Mouse (Mus musculus) limb, embryonic 13.5 days (tissue): ENCODE measurements around the gene Lrrc42. TPM values are rescaled to one million over a fixed set of nuclear protein-coding genes. Genes with fewer than 3 reads are reported as not detected.

Experiments
- ATAC-seq: fragments of 200-750 bp; cut with Nextera tagmentation; 2 replicates; pipeline ENCODE4 v1.8.0; 2017; ENCODE audit warnings: low read depth, moderate number of reproducible peaks, moderate TSS enrichment; ENCODE audit not compliant: low FRiP score
- H3K27ac ChIP-seq: fragments of 300-500 bp; sonication (generic); 2 replicates; pipeline ENCODE4 v1.5.1; 2015; ENCODE audit warnings: inconsistent platforms, mild to moderate bottlenecking, moderate library complexity
- H3K27me3 ChIP-seq: fragments of 300-500 bp; sonication (generic); 2 replicates; pipeline ENCODE4 v1.6.1; 2015; ENCODE audit warnings: mild to moderate bottlenecking, inconsistent platforms
- H3K36me3 ChIP-seq: fragments of 300-500 bp; sonication (generic); 2 replicates; pipeline ENCODE4 v1.6.1; 2015; ENCODE audit warnings: inconsistent platforms, mild to moderate bottlenecking, moderate library complexity
- H3K4me1 ChIP-seq: fragments of 300-500 bp; sonication (generic); 2 replicates; pipeline ENCODE4 v1.6.1; 2015; ENCODE audit warnings: inconsistent platforms
- H3K4me2 ChIP-seq: fragments of 300-500 bp; sonication (generic); replicated peaks from 2 replicates; pipeline ENCODE4 v1.6.1; 2015; ENCODE audit warnings: inconsistent platforms, mild to moderate bottlenecking, moderate library complexity
- H3K4me3 ChIP-seq: fragments of 300-500 bp; sonication (generic); 2 replicates; pipeline ENCODE4 v1.5.1; 2015; ENCODE audit warnings: moderate library complexity, mild to moderate bottlenecking, inconsistent platforms
- H3K9ac ChIP-seq: fragments of 300-500 bp; sonication (generic); 2 replicates; pipeline ENCODE4 v1.6.1; 2015; ENCODE audit warnings: mild to moderate bottlenecking, inconsistent platforms
- H3K9me3 ChIP-seq: fragments of 300-500 bp; sonication (generic); 2 replicates; pipeline ENCODE4 v1.6.1; 2016; ENCODE audit warnings: inconsistent platforms
- WGBS: fragments of 180-500 bp; shearing (Covaris S2); methylation state at CpG from one replicate; pipeline ENCODE4 v1.1.7; 2015; 5-methylcytosine and 5-hydroxymethylcytosine counted together
- polyA plus RNA-seq: library from polyadenylated mRNA; unstranded; fragments of >200 nt; fragmentation: Nextera tagmentation; extraction: Ambion mirVana; gene quantifications from 2 replicates; pipeline ENCODE4 v1.2.1, GENCODE M21; 2015

Gene Lrrc42
- polyA plus RNA-seq, 1 experiment from 2014 or later, result 102 TPM

DNA sequence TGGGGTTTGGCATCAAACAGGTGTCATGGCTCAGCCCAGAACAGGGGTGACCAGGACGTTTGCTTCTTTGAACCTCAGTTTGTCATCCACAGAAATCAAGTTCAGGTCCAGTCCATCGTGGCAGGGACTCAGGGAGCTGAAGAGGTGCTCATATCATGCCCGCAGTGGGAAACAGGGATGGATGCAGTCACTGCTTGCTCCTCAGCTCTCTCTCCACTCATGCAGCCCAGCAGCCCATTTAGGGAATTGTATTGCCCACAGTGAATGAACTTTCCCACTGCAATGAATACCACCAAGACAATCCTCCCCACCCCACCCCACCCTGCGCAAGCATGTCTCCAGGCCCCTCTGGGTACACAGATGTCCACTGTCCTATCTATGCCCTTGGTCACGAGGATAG is 41.4 kb downstream of the Lrrc42 start:
- Histone ChIP-seq H3K9me3 (no peaks in the 10 kb centered on the region), H3K9ac (no peak overlapping the region), H3K36me3 (peaks cover 9% of the 10 kb centered on the region), H3K27ac (no peak overlapping the region), H3K4me3 (no peak overlapping the region), H3K27me3 (no peaks in the 10 kb centered on the region), H3K4me1 (peaks cover 6% of the 10 kb centered on the region; the same call in 1 of the 2 replicates), H3K4me2 (no peak overlapping the region)
- WGBS, result 85% methylated on average over 5 of the region's 5 CpGs
- ATAC-seq, result no peak

DNA sequence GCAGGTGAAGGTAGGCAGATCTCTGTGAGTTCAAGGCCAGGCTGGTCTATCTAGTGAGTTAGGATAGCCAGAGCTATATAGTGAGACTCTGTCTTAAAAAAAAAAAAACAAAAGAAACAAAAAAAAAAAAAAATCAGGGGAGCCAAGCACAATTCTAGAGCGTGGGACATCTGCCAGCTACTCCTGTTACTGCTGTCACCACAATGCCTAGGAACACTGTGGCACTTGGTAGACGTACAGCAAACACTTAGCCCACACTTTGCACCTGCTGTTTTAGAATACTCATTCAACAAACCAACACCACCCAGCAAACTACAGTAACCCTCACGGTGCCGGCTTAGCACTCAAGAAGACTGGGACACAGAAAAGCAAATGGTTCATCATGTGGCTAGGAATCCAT is 41.9 kb downstream of the Lrrc42 start:
- ATAC-seq, result no peak
- Histone ChIP-seq H3K9me3 (no peaks in the 10 kb centered on the region), H3K27me3 (no peaks in the 10 kb centered on the region), H3K9ac (no peak overlapping the region), H3K36me3 (peaks cover 14% of the 10 kb centered on the region), H3K4me2 (no peak overlapping the region), H3K27ac (no peak overlapping the region), H3K4me3 (no peak overlapping the region), H3K4me1 (peaks cover 6% of the 10 kb centered on the region; the same call in 1 of the 2 replicates)
- 85% methylated on average over 4 of the region's 4 CpGs for WGBS

DNA sequence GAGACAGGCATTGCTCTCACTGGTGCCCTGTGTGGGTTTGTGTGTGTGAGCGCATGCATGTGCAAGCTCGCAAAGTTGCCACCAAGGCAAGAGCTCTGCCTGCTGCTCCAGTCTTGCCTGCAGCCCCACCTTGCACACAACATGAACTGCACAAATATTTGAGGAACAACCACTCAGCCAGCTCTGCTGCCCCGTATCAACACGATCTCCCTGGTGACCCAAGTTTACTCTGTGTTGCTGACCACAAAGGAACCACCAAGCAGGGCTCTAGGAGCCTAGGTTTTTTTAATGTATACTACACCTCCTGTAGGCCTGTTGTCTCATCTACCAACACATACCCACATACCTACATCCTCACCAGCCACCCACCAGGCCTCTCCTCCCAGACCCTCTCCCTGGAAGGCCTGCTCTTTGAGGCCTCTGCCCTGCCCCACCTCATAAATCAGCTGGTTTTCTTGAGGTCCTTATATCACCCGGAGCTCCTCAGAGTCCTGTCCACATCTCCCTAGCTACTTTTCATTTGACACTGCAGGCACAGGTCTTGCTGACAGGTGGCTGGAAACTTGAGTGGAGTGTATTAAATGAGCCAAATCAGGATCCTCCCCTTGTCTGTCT is 42.7 kb downstream of the Lrrc42 start:
- Histone ChIP-seq H3K4me2 (no peak overlapping the region), H3K4me1 (peaks cover 6% of the 10 kb centered on the region; the same call in 1 of the 2 replicates), H3K36me3 (peaks cover 22% of the 10 kb centered on the region), H3K27me3 (no peaks in the 10 kb centered on the region), H3K9me3 (no peaks in the 10 kb centered on the region), H3K9ac (no peak overlapping the region), H3K27ac (no peak overlapping the region), H3K4me3 (no peak overlapping the region)
- ATAC-seq, result no peak
- WGBS, result 63% methylated on average over 5 of the region's 5 CpGs

DNA sequence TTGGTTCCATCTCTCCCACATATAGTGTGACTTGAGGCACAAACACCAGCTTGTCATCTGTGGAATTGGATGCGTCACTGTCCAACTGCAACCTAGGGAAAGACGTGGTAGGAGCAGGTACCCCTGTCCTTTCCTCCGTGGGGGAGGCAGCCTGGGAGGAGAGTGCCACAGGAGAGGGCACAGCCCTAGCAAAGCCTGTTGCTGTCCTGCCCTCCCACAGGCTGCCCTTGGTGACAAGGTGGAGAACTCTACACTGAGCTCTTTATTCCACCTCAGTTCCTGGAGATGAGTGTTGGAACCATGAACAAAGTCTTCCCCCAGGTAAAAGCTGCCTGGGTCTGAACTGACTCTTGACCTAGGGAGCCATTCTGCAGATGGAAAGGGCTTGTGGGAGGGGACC is 44.5 kb downstream of the Lrrc42 start, which contains the start of gene Ldlrad1:
Gene Ldlrad1, plus strand, starts transcription at position 301 of the 400 bp plus-strand sequence.
- H3K9me3 ChIP-seq, result no peaks in the 10 kb centered on the region
- no peak for ATAC-seq
- H3K36me3 ChIP-seq, result peaks cover 39% of the 10 kb centered on the region
- H3K4me1 ChIP-seq, result peaks cover 6% of the 10 kb centered on the region; the same call in 1 of the 2 replicates
- no peaks in the 10 kb centered on the region for H3K27me3 ChIP-seq
- H3K9ac ChIP-seq, result no peak within 1 kb of the TSS
- 89% methylated on average over 3 of the region's 3 CpGs for WGBS
- no peak within 1 kb of the TSS for H3K27ac ChIP-seq
- H3K4me3 ChIP-seq, result no peak within 1 kb of the TSS
- no peak within 1 kb of the TSS for H3K4me2 ChIP-seq

DNA sequence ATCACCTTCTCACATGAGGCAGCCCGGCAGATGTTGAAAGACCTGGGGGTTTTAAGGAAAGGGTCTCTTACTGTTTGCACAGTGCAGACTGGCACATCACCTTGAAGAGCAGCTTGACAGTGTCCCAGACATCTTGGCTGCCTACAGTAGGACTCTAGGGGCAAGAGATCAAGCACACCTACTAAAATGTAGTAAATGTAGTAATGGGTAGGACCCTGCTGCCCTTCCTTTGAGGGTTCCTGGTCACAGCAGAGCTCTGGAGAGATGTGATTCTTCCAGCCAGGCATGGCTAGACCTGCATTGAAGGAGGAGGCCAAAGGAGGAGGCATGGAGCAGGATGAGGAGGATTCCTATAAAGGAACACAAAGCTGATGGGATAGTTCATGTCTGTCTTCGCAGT is 46.3 kb downstream of the Lrrc42 start:
- H3K36me3 ChIP-seq, result peaks cover 58% of the 10 kb centered on the region
- H3K9me3 ChIP-seq, result no peaks in the 10 kb centered on the region
- H3K27me3 ChIP-seq, result no peaks in the 10 kb centered on the region
- H3K27ac ChIP-seq, result no peak overlapping the region
- no peak for ATAC-seq
- no peak overlapping the region for H3K9ac ChIP-seq
- WGBS, result 91% methylated on average over 2 of the region's 2 CpGs
- H3K4me2 ChIP-seq, result no peak overlapping the region
- no peak overlapping the region for H3K4me3 ChIP-seq
- H3K4me1 ChIP-seq, result no peaks in the 10 kb centered on the region

DNA sequence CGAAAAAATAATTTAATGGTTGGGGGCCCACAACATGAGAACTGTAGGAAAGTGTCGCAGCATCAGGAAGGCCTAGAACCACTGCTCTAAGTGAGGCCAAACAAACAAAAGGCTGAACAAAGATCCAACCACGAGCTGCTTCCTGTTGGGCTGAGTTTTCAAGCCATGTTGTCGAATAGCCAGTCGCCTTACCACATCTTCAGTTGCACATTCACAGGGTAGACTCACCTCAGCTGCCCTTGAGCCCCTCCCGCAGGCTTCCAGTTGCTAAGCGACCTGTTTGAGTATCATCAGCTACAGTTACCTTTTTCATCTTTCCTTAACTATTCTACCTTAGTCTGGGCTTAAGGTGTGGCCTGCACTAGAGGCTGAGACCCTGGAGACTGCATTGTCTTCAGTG is 50.3 kb downstream of the Lrrc42 start:
- Histone ChIP-seq H3K27me3 (no peaks in the 10 kb centered on the region), H3K4me2 (no peak overlapping the region), H3K4me1 (no peaks in the 10 kb centered on the region), H3K27ac (no peak overlapping the region), H3K9ac (no peak overlapping the region), H3K36me3 (peaks cover 94% of the 10 kb centered on the region), H3K4me3 (no peak overlapping the region), H3K9me3 (no peaks in the 10 kb centered on the region)
- ATAC-seq, result no peak
- 89% methylated on average over 7 of the region's 7 CpGs for WGBS

DNA sequence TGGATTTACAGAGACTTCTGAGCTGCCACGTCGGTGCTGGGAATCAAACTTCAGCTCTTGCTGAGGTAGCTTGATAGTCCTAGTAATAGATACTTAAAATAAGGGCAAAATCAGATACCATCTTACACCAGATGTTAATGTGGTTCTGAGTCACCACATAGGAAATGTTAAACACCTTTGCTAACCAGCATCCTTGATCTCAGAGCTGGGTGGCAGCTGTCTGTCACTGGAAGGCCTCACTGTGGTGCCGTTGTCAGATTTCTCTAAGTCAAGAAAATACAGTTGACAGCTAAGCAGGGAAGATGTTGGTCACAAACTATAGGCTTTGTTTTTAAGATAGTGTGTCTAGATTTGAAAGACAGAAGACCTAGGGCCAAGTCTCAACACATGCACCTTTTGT is 51.6 kb downstream of the Lrrc42 start:
- Histone ChIP-seq H3K9ac (no peak overlapping the region), H3K27me3 (no peaks in the 10 kb centered on the region), H3K27ac (no peak overlapping the region), H3K4me1 (no peaks in the 10 kb centered on the region), H3K4me2 (no peak overlapping the region), H3K36me3 (peaks cover 95% of the 10 kb centered on the region), H3K9me3 (no peaks in the 10 kb centered on the region), H3K4me3 (no peak overlapping the region)
- 96% methylated on average over 3 of the region's 3 CpGs for WGBS
- ATAC-seq, result no peak

DNA sequence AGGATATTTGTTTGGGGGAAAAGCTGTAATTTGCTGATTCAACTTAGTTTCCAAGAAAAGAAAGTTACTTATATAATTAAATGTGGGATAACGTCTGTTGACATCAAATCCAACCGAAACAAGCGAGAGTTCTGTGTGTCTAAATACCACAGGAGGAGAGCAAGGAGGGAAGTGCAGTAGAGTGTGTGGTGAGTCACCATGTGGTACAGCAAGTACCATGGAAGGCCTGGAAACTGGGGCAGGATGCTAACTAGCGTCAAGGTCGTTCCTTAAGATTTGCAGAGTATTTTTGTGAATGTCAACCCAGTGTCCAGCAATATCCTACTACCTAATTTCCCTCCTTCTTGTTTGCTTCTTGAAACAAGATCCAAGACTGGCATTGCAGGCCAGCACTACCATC is 55.3 kb downstream of the Lrrc42 start:
- H3K4me3 ChIP-seq, result no peak overlapping the region
- no peak for ATAC-seq
- no peak overlapping the region for H3K9ac ChIP-seq
- H3K27me3 ChIP-seq, result no peaks in the 10 kb centered on the region
- peaks cover 90% of the 10 kb centered on the region for H3K36me3 ChIP-seq
- no peaks in the 10 kb centered on the region for H3K4me1 ChIP-seq
- no peak overlapping the region for H3K4me2 ChIP-seq
- no peak overlapping the region for H3K27ac ChIP-seq
- 91% methylated on average over 5 of the region's 5 CpGs for WGBS
- no peaks in the 10 kb centered on the region for H3K9me3 ChIP-seq

DNA sequence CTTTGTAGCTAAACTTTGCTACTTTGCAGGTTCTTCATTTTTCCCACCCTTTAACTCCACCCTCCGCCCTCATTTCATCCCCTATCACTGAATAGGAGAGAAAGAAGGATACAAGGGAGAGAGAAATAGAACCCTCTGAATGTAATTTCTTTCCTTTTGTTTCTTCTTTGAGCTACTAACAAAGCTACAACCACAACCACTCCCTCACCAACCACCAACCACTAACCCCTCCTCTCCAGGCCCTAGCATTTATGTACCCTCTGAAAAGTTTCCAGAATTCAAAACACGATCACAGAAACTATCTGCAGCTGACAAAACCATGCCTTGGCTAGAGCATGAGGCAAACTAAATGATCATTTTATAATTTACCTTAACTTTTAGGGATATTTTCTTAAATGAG is 56.9 kb downstream of the Lrrc42 start:
- Histone ChIP-seq H3K27me3 (no peaks in the 10 kb centered on the region), H3K4me1 (no peaks in the 10 kb centered on the region), H3K4me2 (no peak overlapping the region), H3K4me3 (no peak overlapping the region), H3K9me3 (no peaks in the 10 kb centered on the region), H3K36me3 (peaks cover 86% of the 10 kb centered on the region), H3K9ac (no peak overlapping the region), H3K27ac (no peak overlapping the region)
- 85% methylated on average over 2 of the region's 2 CpGs for WGBS
- no peak for ATAC-seq

DNA sequence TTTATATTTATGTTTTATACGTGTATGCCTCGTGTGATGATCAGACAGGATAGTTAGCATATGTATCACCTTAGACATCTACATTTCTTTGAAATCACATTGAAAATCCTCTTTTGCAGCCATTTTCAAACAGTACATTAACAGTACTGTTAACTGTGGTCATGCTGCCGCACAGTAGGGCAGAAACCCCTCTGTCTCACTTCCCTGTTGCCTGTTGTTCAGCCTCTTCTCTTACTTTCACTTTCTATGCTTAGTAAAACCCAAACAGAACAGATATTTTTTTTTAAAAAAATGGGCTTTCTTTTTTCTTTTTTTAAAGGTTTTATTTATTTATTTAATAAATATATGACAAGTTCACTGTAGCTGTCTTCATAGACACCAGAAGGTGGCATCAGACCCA is 59.5 kb downstream of the Lrrc42 start:
- peaks cover 83% of the 10 kb centered on the region for H3K36me3 ChIP-seq
- no peaks in the 10 kb centered on the region for H3K9me3 ChIP-seq
- ATAC-seq, result no peak
- no peak overlapping the region for H3K4me3 ChIP-seq
- H3K4me1 ChIP-seq, result no peaks in the 10 kb centered on the region
- H3K27me3 ChIP-seq, result no peaks in the 10 kb centered on the region
- WGBS, result 94% methylated on average over 3 of the region's 3 CpGs
- no peak overlapping the region for H3K4me2 ChIP-seq
- no peak overlapping the region for H3K27ac ChIP-seq
- no peak overlapping the region for H3K9ac ChIP-seq

DNA sequence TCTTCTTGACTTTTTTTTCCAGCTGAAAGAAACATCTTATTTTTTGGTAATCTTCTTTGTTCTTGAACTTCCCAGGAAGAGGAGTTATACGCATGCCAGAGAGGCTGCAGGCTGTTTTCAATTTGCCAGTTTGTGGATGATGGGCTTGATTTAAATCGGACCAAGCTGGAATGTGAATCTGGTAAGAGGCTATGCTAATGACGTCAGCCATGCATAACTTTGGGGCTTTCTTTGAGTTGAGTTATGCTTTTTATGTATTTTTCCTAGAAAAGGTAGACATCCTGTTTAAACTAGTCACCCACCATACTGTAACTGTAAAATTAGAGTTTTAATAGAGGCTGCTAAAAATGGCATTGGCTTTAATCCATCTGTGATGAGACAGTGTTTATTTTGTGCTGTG is 67.6 kb downstream of the Lrrc42 start:
- Histone ChIP-seq H3K27ac (peak overlapping the region; percentile 48; the same call in 1 of the 2 replicates), H3K36me3 (peaks cover 46% of the 10 kb centered on the region), H3K4me2 (no peak overlapping the region), H3K9ac (no peak overlapping the region), H3K4me1 (peaks cover 34% of the 10 kb centered on the region), H3K4me3 (no peak overlapping the region), H3K9me3 (no peaks in the 10 kb centered on the region), H3K27me3 (no peaks in the 10 kb centered on the region)
- ATAC-seq, result 0 out of 2 replicates have a peak, but pooled peaks have one; percentile 32
- WGBS, result 21% methylated on average over 3 of the region's 3 CpGs
